Mouse (Mus musculus) embryo, embryonic 10.5 days (tissue): ENCODE measurements around the gene Ptges3l.
"Not testable (repeated sequence)": the region's sequence is repeated elsewhere in the genome, so short reads cannot be mapped to it uniquely, and the experiment has no call there.

Experiments
- DNase-seq: peaks from one replicate; pipeline ENCODE4 v3.0.0-alpha.2; 2015; ENCODE audit warnings: low spot score

Ptges3l gene

GRCm38 (mm10) chr11:101419610-101420009 lies 5.5 kb downstream of the Ptges3l start:
- DNase-seq: peak; percentile 44

GRCm38 (mm10) chr11:101418991-101419390 lies 6.1 kb downstream of the Ptges3l start:
- DNase-seq: no peak

GRCm38 (mm10) chr11:101417101-101417855 lies 7.9 kb downstream of the Ptges3l start, which contains the start of gene Aarsd1:
TSS of gene Aarsd1 (minus strand) at chr11:101417615.
- DNase-seq: peak; percentile 89

DNA sequence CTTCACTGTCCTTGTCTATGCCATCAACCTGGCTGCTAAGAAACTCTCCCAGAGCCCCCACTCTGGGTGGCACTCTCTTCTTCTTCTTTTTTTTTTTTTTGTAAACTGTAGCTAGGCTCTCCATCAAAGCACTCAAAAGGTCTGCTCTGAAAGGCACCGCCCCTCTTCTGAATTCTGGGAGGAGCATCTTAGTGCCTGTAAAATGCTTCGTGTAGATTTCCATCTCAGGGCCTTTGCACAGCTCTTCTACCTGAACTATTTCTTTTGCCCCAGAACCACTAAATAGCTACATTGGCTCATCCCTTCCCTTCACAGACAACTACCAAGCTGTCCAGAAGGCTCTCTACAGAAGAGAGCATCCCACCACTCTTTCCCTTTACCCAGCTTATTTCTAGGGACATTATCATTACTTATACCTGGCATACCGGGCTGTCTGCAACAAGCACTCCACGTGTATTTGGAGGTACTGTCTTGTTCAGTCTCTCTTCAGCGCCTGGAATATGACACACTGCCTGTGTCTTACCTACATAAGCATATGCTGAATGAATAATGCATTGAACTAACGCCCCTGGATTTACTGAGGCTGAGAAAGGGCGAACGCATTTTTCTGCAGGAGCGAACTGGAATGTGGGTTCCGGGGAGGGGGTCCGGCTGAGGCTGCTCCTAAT lies 8.6 kb downstream of the Ptges3l start:
- peak; percentile 47 for DNase-seq

DNA sequence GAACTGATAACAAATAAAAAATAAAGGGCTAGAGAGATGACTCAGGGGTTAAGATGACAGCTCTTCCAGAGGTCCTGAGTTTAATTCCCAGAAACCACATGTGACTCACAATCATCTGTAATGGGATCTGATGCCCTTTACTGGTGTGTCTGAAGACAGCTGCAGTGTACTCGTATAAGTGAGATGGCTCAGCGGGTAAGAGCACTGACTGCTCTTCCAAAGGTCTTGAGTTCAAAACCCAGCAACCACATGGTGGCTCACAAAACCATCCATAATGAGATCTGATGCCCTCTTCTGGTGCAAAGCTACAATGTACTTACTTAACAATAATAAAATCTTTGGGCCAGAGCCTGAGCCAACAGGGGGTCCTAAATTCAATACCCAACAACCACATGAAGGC lies 9.8 kb downstream of the Ptges3l start:
- DNase-seq: peak; percentile 9

DNA sequence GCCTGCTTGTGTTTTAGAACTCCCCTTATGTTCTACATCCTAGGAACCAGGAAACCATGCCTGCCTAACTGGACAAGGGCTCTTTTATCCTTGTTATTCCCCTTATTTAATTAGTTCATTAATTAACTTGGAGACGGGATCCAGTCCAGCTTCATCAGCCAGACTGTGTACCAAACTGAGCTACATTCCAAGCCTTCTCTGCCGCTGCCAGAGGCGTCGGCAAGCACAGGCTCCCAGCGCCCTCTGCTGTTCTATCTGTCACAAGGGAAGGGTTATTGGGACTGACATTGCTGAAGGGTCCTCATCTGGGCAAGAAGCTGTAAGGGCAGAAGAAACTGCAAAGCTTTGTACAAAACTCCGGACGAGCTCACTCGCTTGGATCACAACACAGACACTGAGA lies 30.0 kb downstream of the Ptges3l start:
- DNase-seq: peak; percentile 87

DNA sequence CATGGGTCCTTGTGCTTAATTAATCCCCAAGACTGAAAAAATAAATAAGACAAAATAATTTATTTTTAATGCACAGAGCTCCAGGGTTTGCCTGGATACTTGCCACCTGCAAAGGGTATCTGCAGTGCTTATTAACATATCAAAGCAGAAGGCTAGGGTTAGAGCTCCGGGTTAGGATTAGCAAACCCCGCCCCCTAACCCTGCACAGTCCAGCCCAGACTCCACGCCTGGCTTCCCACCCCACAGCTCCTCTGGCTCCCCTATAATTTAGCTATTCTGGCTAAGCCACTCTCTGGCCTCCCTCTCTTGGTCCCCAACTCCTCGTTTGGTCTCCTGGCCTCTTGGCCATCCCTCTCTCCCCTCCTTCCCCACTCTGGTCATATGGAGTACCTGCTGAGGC lies 43.3 kb downstream of the Ptges3l start:
- DNase-seq: peak; percentile 51

DNA sequence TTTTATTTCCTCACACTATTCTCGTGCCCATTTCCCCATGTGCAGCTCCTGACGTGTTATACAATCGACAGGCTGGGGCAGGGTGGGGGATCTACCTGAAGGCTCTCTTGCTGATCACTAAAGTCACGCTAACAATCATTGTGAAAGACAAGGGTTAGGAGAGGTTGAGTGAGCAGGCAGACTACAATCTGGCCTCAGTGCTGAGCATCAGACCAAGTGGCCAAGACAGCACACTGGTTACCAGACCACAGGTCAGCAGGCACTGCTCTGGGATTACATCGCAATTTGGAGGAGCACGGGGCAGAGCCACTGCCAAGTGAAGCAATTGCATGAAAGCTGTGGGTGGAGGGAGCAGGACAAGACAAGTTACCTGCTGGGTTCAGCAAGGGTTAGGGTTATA lies 46.2 kb downstream of the Ptges3l start:
- DNase-seq: no peak

- DNase-seq: not testable (repeated sequence)
Observed at GRCm38 (mm10) chr11:101378196-101378595, 46.9 kb downstream of the Ptges3l start.

GRCm38 (mm10) chr11:101374421-101374938 lies 50.7 kb downstream of the Ptges3l start:
- no peak for DNase-seq

- DNase-seq: no peak
Observed at GRCm38 (mm10) chr11:101370141-101370540, 55.0 kb downstream of the Ptges3l start.
